Mouse (Mus musculus): Measurements from ENCODE around the gene Ccdc170.
"Not testable (repeated sequence)": the region's sequence is repeated elsewhere in the genome, so short reads cannot be mapped to it uniquely, and the experiment has no call there.

Gene Ccdc170

GRCm38 (mm10) chr10:4482355-4482754, at the start of gene Ccdc170:
Ccdc170 (plus strand) TSS chr10:4482502.
- no peak for DNase-seq

DNA sequence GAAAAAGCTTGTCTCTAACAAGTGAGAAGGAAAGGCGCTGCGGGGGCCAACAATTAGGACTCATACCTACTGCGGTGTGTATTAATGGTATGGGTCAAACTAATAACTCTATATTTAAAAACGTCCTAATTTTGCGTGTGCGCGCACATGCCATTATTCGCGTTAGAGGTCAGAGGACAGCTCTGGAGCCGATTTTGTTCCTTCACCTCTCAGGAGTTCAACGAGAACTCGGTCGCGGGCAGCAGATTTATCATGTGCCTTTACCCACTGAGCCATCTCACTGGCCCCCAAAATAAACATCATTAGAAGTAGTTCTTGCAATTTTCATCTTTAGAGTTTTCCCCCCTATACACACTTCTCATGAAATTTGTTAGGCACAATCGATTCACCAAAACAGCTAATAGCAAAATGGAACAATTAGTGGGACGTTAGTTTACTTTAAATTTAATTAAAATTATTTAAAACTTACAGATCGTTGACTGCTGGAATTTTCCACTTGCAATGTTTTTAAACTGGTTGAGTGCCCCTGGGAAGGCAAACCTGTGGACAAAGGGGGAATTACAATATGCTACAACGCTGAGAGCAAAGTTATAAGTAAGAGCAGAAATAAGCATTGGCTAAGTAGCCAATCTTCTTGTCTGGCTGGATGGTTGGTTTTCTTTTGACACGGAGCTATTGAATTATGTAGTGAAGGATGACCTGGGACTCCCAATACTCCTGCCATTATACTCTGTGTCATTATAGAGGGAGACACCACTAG, 49.1 kb upstream of the Ccdc170 start:
- no peak for DNase-seq

GRCm38 (mm10) chr10:4433871-4434270, 48.4 kb upstream of the Ccdc170 start:
- DNase-seq = not testable (repeated sequence)

DNA sequence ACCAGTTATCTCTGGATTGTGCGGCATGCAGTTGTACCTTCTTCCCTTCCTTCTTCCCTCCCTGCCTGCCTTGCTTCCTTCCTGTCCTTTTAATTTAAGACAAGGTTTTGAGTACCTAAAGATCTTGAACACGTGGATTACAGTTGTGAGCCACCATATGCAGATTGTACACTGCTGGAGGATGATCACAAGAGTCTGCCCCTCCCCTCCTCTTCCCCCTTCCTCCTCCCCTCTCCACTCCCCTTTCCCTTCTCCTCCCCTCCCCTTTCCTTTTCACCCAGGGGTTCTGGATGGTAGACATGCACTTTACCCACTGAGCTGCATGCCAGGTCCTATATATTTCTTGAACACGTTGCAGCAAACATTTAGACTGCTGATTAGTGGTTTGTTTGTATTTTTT, 46.9 kb upstream of the Ccdc170 start:
- DNase-seq = no peak

- no peak for DNase-seq
These were observed 25.9 kb upstream of the Ccdc170 start for GRCm38 (mm10) chr10:4456409-4456808.

DNA sequence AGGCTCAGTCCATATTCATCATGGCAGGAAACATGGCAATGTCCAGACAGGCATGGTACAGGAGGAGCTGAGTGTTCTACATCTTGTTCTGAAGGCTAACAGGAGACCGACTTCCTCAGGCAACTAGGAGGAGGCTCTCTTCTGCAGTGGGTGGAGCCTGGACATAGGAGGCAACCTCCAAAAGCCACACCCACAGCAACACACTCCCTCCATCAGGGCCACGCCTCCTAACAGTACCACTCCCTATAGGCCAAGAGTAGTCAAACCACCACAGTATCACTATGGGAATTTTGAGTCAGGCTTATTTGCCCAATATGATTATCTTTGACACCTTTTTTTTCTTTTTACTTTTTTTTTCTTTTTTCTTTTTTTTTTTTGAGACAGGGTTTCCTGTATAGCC, 22.1 kb upstream of the Ccdc170 start:
- DNase-seq = no peak

GRCm38 (mm10) chr10:4465799-4466198, 16.5 kb upstream of the Ccdc170 start:
- DNase-seq = no peak

DNA sequence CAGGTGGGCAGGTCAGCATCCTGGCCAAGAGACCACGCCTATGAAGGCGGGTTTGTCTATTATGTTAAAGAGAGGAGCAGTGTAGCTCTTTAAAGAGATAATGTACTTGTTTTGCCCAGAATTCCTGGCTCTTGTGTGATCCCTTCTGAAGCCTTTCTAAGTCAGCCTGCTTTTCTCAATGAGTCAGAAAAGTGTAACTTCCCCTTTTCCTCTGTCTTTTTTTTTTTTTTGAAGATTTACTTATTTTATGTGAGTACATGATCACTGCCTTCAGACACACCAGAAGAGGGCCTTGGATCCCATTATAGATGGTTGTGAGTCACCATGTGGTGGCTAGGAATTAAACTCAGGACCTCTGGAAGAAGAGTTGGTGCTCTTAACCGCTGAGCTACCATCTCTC, 12.9 kb upstream of the Ccdc170 start:
- DNase-seq = no peak

DNA sequence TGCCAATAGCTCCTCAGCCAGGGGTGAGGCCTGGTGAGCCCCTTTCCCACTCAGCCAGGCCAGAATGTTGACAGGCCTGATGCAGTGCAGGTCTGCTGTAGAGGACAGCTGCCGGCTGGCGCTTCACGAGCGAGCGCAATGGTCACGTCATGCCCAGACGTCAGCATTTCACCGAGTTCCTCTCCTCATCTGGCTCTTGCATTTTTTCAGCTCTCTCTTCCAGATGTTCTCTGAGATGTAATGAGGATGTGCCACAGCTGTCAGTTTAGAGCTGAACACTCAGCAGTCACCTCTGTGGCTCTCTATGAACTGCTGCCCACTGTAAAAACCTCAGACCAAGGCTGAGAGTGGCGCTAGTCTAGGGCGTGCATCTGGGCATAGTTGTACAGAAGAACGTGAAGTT, 8.7 kb upstream of the Ccdc170 start:
- no peak for DNase-seq

- no peak for DNase-seq
These were observed 6.9 kb upstream of the Ccdc170 start for GRCm38 (mm10) chr10:4475431-4475830.

GRCm38 (mm10) chr10:4476604-4477003, 5.7 kb upstream of the Ccdc170 start:
- no peak for DNase-seq

DNA sequence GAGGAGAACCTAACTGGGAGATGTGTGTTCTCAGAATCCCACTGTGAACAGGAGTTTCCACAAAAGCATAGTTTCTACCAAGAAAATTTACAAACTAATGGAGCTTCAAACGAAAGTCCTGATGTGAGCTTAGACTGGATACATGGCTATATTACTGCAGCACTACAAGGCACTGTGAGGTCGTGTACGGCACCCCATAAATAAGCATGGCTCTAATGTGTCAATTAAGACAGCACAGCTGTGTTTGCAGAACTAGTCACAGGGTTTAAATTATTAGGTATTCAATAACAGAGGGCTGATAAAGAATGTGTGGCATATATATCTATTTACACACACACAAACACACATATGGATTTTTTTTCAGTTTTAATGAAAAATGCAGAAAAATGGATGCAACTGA, 1.4 kb upstream of the Ccdc170 start:
- DNase-seq = no peak

GRCm38 (mm10) chr10:4481695-4482094, 607 bp upstream of the Ccdc170 start:
- DNase-seq = no peak

- no peak for DNase-seq
These were observed 1.5 kb downstream of the Ccdc170 start for GRCm38 (mm10) chr10:4483848-4484247.

DNA sequence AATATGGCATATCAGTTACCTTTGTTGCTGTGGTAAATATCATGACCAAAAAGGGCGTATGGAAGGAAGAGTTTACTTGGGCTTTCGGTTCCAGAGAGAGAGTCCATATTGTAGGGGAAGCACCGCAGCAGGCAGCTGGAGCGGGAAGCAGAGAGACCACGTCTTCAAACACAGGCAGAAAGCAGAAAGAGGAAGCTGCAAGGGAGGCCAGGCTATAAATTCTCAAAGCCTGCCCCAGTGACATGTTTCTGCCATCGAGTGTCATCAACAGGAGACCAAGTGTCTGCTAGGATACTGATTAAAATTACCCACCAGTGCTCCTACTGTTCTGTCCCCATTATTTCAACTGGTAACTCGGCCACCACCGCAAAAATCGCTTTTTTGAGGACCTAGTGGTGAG, 2.7 kb downstream of the Ccdc170 start:
- no peak for DNase-seq

- DNase-seq = no peak
These were observed 7.6 kb downstream of the Ccdc170 start for GRCm38 (mm10) chr10:4489865-4490264.

- DNase-seq = no peak
These were observed 9.0 kb downstream of the Ccdc170 start for GRCm38 (mm10) chr10:4491281-4491680.

DNA sequence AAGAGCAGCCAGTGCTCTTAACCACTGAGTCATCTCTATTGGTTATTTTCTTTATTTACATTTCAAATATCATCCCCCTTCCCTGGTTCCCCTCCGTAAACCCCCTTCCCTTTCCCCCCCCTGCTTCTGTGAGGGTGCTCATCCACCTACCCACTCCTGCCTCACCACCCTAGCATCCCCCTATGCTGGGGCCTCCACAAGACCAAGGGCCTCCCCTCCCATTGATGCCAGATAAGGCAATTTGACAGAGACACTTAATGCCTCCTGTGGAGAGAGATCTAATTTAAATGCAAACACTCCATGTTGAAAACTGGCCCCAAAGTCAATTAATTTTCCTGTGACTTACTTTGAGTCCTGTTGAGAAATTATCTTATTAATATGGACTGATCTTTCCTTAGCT, 9.7 kb downstream of the Ccdc170 start:
- DNase-seq = no peak

GRCm38 (mm10) chr10:4492909-4493308, 10.6 kb downstream of the Ccdc170 start:
- no peak for DNase-seq

DNA sequence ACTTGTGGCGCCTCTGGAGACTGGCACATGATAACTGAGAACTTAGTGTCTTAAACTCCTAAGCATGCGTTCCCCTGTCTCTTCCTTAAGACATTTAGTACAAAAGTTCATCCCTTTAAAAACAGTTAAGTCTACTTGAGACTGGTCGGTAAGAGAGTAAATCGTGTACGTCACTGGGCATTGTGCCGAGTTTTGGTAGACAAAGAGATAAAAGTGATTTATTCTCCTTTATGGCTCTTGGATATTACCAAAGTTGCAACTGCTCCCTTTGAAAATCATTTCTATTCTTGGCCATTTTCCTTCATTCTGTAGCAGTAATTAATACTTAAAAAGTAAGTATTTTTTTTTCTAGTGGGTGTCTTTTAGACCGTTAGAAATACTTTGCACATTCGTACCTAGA, 20.9 kb downstream of the Ccdc170 start:
- no peak for DNase-seq

DNA sequence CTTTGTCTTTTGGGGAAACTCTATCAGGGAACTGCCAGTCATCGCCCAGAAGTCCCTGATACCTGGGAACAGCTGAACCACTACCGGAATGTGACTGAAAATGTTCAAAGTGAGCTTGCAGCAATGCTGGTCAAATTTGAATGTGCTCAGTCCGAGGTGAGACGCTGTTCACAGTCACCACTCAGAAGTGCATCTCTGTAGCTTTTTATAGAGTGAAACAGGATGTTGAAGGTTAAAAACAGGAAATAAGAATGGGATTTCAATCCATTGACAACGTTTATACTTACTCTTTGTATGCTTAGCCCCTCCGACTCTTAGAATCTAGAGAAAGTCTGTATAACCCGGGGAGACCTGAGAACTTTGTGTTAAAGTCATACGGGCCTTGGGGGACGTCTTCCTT, 30.4 kb downstream of the Ccdc170 start:
- no peak for DNase-seq

- no peak for DNase-seq
These were observed 35.3 kb downstream of the Ccdc170 start for GRCm38 (mm10) chr10:4517614-4518013.

DNA sequence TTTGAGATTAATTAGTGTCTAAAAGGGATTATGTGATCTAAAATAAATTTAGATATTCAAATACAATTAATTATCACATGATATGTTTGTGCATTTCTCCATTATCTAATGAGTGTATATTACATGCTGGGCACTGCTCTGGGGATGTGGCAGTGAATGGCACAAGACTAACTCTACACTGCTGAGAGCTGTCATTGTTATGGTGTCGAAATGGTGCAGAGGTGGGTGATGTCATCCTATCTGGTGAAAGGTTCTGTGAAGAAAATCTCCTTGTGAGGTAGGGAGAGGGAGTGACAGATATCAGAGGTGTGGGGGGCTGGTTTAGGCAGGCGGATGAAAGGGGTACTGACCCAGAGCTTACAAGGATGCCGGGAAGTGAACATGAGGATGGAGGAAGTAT, 37.3 kb downstream of the Ccdc170 start:
- no peak for DNase-seq

- no peak for DNase-seq
These were observed 38.2 kb downstream of the Ccdc170 start for GRCm38 (mm10) chr10:4520394-4521102.

GRCm38 (mm10) chr10:4522116-4522515, 39.8 kb downstream of the Ccdc170 start:
- no peak for DNase-seq
